Mouse (Mus musculus): ENCODE measurements at regions not wholly inside any gene's neighbourhood (a gene's known extent, or its start where the extent isn't known, plus 50 kb on each side); places are given as distances from the start of the nearest gene placed in this dataset.

DNA sequence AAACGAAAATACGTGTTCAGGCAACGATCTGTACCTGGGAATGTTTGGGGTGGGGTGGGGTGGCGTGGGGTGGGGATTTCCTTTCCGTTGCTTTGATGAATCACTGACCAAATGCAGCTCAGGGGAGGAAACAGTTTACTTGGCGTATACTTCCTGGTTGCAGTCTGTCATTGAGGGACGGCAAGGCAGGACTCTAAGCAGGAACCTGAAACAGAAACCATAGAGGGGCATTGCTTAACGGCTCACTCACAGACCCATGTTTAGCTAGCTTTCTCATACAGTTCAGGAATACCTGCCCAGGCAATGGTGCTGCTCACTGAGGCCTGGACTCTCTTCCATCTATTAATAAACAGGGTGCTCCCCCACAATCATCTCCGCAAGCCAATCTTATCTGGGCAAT, 55.1 kb upstream of the Smox start:
- DNase-seq (ENCODE audit: low read depth, low spot score), result no peak

DNA sequence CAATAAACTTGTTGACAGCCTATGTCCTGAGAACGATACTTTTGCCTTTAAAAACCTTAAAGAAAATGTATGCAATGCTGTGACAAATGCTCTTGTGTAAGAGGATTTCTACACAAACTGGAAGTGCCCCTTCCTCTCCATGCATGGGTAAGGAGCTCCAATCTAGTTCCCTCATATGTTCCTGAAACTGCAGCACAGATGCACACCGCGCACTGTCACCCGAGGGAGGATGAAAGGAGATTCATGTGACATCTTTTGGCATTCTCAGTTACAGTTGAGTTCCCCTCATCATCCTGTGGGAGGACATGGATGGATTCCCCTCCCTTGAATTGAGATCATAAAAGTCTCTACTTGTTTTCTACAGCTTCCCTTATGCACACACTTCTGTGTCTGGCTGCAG, 60.8 kb upstream of the Smox start:
- DNase-seq (ENCODE audit: low read depth, low spot score), result no peak

DNA sequence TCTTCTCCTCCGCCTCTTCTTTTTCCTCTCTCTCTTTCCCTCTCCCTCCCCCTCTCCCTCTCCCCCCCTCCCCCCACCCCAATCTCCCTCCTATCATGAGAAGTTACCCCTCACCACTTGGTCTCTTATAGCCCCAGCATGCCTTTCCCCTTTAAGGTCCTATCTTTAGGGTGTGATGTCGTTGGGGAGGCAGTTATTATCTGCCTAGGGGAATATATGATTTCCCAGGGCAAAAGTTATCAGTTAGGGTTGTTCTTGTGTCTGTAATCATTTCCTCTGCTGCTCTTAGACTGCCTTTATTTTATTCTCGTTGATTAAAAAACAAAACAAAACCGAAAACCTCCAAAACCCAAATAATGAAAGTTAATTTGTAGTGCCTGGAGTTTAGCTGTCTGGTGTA, 63.2 kb upstream of the Smox start:
- no peak for DNase-seq (ENCODE audit: low read depth, low spot score)

DNA sequence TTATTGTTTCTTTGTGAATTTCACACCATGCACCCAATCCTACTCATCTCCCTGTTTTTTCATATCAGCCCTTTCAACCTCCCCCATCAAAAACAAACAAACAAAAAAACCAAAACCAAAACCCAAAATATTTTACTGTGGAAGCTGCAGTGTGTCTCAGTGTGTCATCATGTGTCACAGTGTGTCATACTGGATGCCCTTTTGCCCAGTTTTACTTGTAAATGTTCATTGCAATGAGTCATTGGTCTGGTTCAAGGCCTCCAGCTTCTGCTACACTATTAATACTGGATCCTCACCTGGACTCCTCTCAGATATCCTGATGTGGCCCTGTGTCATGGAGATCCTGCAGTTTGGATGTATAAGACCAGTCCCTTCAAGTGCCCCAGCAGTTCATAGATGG, 64.4 kb upstream of the Smox start:
- DNase-seq (ENCODE audit: low read depth, low spot score), result no peak

DNA sequence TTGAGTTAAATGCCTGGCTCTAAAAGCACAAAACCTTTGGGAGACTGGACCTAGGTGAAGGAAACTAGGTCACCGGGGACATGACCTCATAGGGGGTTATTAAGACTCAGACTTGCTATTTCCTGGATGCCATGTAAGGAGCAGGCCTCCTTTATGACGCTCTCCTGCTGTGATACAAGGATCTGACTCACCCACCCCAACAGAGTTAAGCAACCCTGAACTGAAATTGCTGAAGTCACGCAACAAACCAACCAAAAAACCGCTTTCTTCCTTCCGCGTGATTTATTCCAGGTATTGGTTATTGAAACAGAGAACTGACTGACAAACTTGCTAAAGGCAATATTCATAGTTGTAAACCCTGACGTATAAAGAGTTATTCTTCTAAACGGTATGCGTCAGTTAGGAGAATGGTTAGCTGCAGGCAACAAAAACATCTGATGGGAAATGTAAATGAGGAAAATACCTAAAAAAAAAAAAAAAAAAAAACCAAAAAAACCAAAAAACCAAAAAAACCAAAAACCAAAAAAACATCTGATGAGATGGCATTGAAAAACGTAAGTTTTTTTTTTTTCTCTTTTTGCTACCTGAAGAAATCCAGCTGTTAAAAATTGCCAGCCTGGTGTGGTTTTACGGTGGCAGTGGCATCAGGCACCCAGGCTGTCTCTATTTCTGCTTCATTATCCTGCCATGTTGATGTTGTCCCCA, 67.5 kb upstream of the Smox start:
- DNase-seq (ENCODE audit: low read depth, low spot score), result peak; percentile 26

DNA sequence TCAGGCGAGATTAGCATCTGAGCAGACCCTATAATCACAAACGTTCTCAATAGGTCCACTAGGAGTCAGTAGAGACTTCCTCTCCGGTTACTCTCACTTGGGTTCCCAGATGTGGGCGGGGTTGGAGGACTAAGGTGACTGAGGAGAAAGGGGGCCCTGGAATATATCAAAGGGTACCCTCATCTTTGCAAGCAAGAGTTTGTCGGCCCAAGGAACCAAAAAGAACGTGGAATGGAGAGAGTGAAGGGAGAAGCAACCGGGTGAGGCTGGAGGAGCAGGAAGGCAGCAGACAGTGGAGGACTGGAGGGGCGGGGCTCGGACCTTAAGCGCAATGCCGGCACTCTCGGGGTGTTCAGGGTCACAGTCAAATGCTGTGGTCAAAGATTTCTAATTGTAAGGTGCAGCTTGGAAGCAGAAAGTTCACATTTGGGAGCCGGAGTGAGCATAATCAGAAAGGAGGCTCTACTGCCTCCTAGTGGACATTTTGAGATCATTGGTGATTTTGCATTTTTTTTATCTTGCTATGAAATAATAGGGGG, 68.3 kb upstream of the Smox start:
- peak; percentile 88 for DNase-seq (ENCODE audit: low read depth, low spot score)

DNA sequence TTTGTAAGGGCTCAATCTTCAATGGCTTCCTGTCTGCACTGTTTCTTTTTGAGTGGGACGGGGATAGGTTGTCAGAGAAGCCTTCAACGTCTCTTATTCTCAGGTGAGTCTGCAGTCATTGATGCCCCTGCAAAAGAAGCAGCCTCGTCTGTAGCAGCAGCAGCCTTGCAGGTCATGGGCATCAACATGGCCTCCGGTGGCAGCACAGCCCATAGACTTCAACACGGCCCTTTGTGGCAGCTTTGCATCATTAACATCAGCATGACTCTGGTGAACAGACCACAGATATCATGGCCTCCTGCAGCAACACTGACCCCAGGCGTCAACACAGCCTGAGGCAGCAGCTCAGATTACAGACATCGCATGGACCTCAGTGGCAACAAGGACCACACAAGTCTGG, 65.4 kb upstream of the Rnf24 start:
- no peak for DNase-seq (ENCODE audit: low read depth, low spot score)

DNA sequence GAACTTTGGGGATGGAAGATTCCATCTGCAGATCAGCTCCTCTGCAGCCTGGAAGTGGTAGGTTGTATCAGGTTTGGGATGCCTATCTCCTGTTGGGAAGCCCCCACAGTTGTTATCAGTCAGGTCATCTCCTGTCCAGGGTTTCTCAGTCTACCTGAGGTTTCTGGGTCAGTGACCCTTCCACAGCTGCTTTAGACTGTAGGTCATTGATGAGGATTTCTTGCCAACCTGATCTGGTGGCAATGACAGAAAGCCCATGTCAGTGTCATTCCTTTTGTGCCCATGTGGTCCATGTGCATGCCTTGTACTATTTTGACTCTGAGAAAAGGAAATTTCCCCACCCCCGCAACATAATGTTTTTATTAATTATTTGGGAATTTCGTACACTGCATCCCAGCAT, 64.8 kb upstream of the Rnf24 start:
- no peak for DNase-seq (ENCODE audit: low read depth, low spot score)

DNA sequence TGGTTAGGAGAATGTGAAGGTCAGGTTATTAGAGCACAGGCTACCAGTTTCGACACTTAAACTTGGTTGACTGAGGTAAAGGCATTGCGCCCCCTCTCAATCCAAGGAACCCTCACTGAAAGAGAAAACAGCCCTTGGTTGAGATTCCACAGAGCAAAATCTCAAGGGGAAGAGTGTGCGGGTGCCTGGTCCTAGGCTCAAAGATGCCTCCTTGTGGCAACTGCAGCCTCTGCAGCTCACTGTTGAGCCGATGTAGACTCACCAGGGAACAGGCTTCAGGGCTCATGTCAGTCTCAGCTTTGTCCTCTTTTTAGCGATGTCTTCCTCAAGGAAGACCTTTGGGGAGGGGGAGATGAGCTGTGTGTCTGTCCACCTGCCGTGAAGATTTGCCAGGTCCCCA, 63.8 kb upstream of the Rnf24 start:
- DNase-seq (ENCODE audit: low read depth, low spot score), result peak; percentile 57

DNA sequence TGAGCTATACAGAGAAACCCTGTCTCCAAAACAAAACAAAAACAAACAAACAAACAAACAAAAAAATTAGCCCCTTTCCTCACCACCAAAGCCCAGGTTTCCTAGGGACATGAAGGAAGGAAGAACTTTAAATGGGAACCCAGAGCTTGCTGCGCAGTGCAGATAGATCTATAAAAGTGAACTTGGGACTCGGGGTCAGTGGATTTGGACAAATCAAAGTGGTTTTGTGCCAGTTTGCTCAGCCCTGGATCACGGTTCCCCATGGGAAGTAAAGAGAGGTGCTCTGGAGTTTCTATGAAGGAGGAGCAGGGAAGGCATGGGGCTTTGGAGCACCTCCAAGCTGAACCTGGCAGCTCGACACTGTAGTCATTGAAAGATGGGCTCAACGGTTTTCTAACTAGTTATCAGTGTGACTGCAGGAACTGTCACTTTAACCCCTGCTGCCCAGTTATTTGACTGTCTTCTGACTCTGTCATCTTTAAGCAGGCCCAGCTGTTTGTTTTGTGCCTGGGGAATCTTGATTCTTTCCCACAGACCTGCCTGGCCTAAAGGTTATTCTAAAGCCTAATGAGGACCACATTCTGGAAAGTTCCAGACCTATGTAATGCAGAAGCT, 58.3 kb upstream of the Rnf24 start:
- DNase-seq (ENCODE audit: low read depth, low spot score), result no peak

DNA sequence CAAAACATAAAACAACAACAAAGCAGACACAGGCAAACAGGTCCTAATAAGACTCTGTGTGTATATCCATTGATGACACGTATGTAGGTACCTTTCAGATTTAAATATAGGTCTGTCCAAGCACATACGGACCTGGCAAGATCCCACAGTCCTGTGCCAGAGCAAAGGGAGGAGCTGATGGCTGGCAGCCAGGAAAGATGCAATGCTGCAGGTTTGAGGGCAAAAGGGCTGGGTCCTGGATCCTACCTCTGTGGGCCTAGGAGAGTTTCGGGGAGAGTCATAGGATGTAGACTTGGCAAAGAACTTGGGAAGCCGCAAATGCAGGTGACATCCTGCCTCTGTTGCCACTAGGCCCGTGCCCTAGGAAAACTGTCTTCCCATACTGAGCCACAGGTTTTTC, 54.6 kb upstream of the Rnf24 start:
- no peak for DNase-seq (ENCODE audit: low read depth, low spot score)

DNA sequence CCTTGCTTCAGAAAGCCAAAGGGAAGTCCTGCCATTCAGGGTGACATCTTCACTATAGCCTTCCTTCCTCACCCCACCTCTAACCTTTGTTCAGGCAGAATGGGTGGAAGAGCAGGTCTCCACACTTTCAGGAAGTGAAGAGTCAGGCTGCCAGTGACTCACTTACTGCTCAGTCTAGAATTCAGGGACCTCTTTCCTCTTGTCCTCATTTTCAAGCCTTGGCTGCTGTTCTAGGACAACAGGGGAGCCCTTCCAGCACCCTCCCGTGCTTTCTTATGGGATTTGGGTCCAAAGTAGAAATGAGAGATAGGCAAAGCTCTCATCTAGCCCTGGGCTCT, 51.5 kb upstream of the Rnf24 start:
- no peak for DNase-seq (ENCODE audit: low read depth, low spot score)

DNA sequence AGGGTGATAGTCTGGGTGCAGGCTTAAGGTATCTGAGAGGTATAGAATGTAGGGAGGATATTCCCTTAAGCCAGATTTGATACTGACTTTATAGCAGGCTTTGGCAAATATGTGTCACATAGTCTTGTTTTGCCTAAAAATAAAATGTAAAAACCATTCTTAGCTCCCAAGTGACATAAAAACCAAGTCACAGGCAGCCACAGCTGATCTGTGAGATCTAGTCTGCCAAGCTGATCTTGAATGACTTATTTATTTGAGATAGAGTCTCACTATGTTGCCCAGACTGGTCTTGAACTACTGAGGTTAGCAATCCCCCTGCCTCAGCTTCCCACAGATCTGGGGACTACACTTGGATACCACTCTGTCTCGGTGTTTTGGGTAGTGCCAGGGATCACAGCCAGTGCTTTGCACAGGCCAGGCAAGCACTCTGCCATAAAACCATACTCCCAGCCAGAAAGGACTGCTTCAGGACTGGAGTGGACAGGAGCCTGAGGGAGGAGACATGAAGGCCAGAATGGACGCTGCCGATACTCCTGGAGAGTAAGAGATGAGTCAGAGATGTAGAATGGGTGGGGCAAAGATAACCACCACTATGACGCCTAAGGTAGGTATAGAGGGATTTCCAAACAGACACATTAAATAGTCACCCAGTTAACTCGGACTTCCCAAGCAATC, 51.0 kb upstream of the Rnf24 start:
- no peak for DNase-seq (ENCODE audit: low read depth, low spot score)

All from R1 (cell line).